Mouse (Mus musculus): ENCODE measurements at regions not wholly inside any gene's neighbourhood (a gene's known extent, or its start where the extent isn't known, plus 50 kb on each side); places are given as distances from the start of the nearest gene placed in this dataset.

GRCm38 (mm10) chr14:28657216-28657615 lies 152.7 kb downstream of the Wnt5a start:
- ATAC-seq (ENCODE audit: low FRiP score, low TSS enrichment) (no peak), DNase-seq (ENCODE audit: low spot score) (no peak)
- Histone ChIP-seq H3K9me3 (ENCODE audit: control insufficient read depth, low read length) (no peaks in the 10 kb centered on the region), H3K4me3 (ENCODE audit: low read depth, low read length) (no peak overlapping the region), H3K27me3 (ENCODE audit: control insufficient read depth, insufficient read depth, low read length) (no peaks in the 10 kb centered on the region), H3K27ac (replicated peaks) (no peak overlapping the region), H3K4me2 (replicated peaks; ENCODE audit: low read depth) (no peak overlapping the region), H3K9ac (ENCODE audit: low read length) (no peak overlapping the region), H3K4me1 (replicated peaks; ENCODE audit: control insufficient read depth, insufficient read depth) (no peaks in the 10 kb centered on the region), H3K36me3 (ENCODE audit: control insufficient read depth, insufficient read depth, low read length) (no peaks in the 10 kb centered on the region)
- no peak for TF ChIP-seq EP300 (optimal IDR thresholded peaks at IDR 0.05)
- no peak for TF ChIP-seq CTCF (IDR thresholded peaks at IDR 0.05; ENCODE audit: low read depth)
- 86% methylated on average over 8 of the region's 8 CpGs for WGBS

- H3K27me3 ChIP-seq (ENCODE audit: control insufficient read depth, insufficient read depth, low read length) = no peaks in the 10 kb centered on the region
- H3K4me1 ChIP-seq (replicated peaks; ENCODE audit: control insufficient read depth, insufficient read depth) = no peaks in the 10 kb centered on the region
- H3K36me3 ChIP-seq (ENCODE audit: control insufficient read depth, insufficient read depth, low read length) = no peaks in the 10 kb centered on the region
- H3K4me2 ChIP-seq (replicated peaks; ENCODE audit: low read depth) = no peak overlapping the region
- H3K9ac ChIP-seq (ENCODE audit: low read length) = no peak overlapping the region
- no peaks in the 10 kb centered on the region for H3K9me3 ChIP-seq (ENCODE audit: control insufficient read depth, low read length)
- DNase-seq (ENCODE audit: low spot score) (no peak), ATAC-seq (ENCODE audit: low FRiP score, low TSS enrichment) (no peak)
- no peak for TF ChIP-seq EP300 (optimal IDR thresholded peaks at IDR 0.05)
- no peak for TF ChIP-seq CTCF (IDR thresholded peaks at IDR 0.05; ENCODE audit: low read depth)
- WGBS = 83% methylated on average over 5 of the region's 5 CpGs
- H3K27ac ChIP-seq (replicated peaks) = no peak overlapping the region
- H3K4me3 ChIP-seq (ENCODE audit: low read depth, low read length) = no peak overlapping the region
Observed at GRCm38 (mm10) chr14:28660872-28661588, 156.5 kb downstream of the Wnt5a start.

- H3K4me3 ChIP-seq (ENCODE audit: low read depth, low read length) = no peak overlapping the region
- TF ChIP-seq EP300 (optimal IDR thresholded peaks at IDR 0.05) = no peak
- TF ChIP-seq CTCF (IDR thresholded peaks at IDR 0.05; ENCODE audit: low read depth) = no peak
- no peak overlapping the region for H3K27ac ChIP-seq (replicated peaks)
- H3K27me3 ChIP-seq (ENCODE audit: control insufficient read depth, insufficient read depth, low read length) = no peaks in the 10 kb centered on the region
- no peaks in the 10 kb centered on the region for H3K4me1 ChIP-seq (replicated peaks; ENCODE audit: control insufficient read depth, insufficient read depth)
- no peaks in the 10 kb centered on the region for H3K9me3 ChIP-seq (ENCODE audit: control insufficient read depth, low read length)
- WGBS = 92% methylated on average over 1 of the region's 1 CpGs
- DNase-seq (ENCODE audit: low spot score) (no peak), ATAC-seq (ENCODE audit: low FRiP score, low TSS enrichment) (no peak)
- no peak overlapping the region for H3K4me2 ChIP-seq (replicated peaks; ENCODE audit: low read depth)
- no peaks in the 10 kb centered on the region for H3K36me3 ChIP-seq (ENCODE audit: control insufficient read depth, insufficient read depth, low read length)
- H3K9ac ChIP-seq (ENCODE audit: low read length) = no peak overlapping the region
Observed at GRCm38 (mm10) chr14:28663316-28663715, 158.8 kb downstream of the Wnt5a start.

DNA sequence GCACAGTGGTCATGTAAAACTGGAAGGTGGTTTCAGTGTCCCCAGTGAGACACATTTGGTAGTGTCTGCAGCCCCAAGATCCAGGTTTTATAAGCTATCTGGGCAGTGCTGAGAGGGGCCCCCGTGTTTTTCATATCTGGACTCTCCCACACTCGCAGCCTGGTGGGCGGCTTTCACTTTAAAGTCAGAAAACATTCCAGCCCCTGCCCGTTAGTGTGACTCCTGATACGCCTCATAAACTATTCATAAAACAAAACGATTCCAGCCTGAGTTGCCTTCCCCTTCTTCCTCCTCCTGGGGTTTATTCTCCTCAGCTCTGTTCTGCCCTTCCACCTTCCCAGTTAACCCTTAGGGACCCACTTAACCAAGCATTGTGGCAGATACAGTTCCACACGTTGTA lies 159.6 kb downstream of the Wnt5a start:
- 33% methylated on average over 7 of the region's 7 CpGs for WGBS
- DNase-seq (ENCODE audit: low spot score) = no peak
- no peaks in the 10 kb centered on the region for H3K4me1 ChIP-seq (replicated peaks; ENCODE audit: control insufficient read depth, insufficient read depth)
- no peak overlapping the region for H3K4me2 ChIP-seq (replicated peaks; ENCODE audit: low read depth)
- H3K27ac ChIP-seq (replicated peaks) = no peak overlapping the region
- H3K36me3 ChIP-seq (ENCODE audit: control insufficient read depth, insufficient read depth, low read length) = no peaks in the 10 kb centered on the region
- TF ChIP-seq EP300 (optimal IDR thresholded peaks at IDR 0.05) (no peak), CTCF (IDR thresholded peaks at IDR 0.05; ENCODE audit: low read depth) (no peak)
- H3K9ac ChIP-seq (ENCODE audit: low read length) = no peak overlapping the region
- H3K9me3 ChIP-seq (ENCODE audit: control insufficient read depth, low read length) = no peaks in the 10 kb centered on the region
- H3K4me3 ChIP-seq (ENCODE audit: low read depth, low read length) = no peak overlapping the region
- no peaks in the 10 kb centered on the region for H3K27me3 ChIP-seq (ENCODE audit: control insufficient read depth, insufficient read depth, low read length)
- ATAC-seq (ENCODE audit: low FRiP score, low TSS enrichment) = no peak

- 24% methylated on average over 5 of the region's 5 CpGs for WGBS
- H3K4me2 ChIP-seq (replicated peaks; ENCODE audit: low read depth) = no peak overlapping the region
- H3K9ac ChIP-seq (ENCODE audit: low read length) = no peak overlapping the region
- DNase-seq (ENCODE audit: low spot score) (peak; percentile 34), ATAC-seq (ENCODE audit: low FRiP score, low TSS enrichment) (no peak)
- no peaks in the 10 kb centered on the region for H3K4me1 ChIP-seq (replicated peaks; ENCODE audit: control insufficient read depth, insufficient read depth)
- no peak overlapping the region for H3K27ac ChIP-seq (replicated peaks)
- no peak for TF ChIP-seq CTCF (IDR thresholded peaks at IDR 0.05; ENCODE audit: low read depth)
- TF ChIP-seq EP300 (optimal IDR thresholded peaks at IDR 0.05) = no peak
- no peaks in the 10 kb centered on the region for H3K27me3 ChIP-seq (ENCODE audit: control insufficient read depth, insufficient read depth, low read length)
- H3K4me3 ChIP-seq (ENCODE audit: low read depth, low read length) = no peak overlapping the region
- H3K36me3 ChIP-seq (ENCODE audit: control insufficient read depth, insufficient read depth, low read length) = no peaks in the 10 kb centered on the region
- H3K9me3 ChIP-seq (ENCODE audit: control insufficient read depth, low read length) = no peaks in the 10 kb centered on the region
Observed at GRCm38 (mm10) chr14:28675476-28675875, 170.9 kb downstream of the Wnt5a start.

GRCm38 (mm10) chr14:28699780-28700179 lies 195.2 kb downstream of the Wnt5a start:
- ATAC-seq (ENCODE audit: low FRiP score, low TSS enrichment) (no peak), DNase-seq (ENCODE audit: low spot score) (no peak)
- no peaks in the 10 kb centered on the region for H3K9me3 ChIP-seq (ENCODE audit: control insufficient read depth, low read length)
- H3K4me3 ChIP-seq (ENCODE audit: low read depth, low read length) = no peak overlapping the region
- whole genome bisulfite sequencing = 33% methylated on average over 2 of the region's 2 CpGs
- TF ChIP-seq CTCF (IDR thresholded peaks at IDR 0.05; ENCODE audit: low read depth) = no peak
- TF ChIP-seq EP300 (optimal IDR thresholded peaks at IDR 0.05) = no peak
- no peak overlapping the region for H3K9ac ChIP-seq (ENCODE audit: low read length)
- no peak overlapping the region for H3K27ac ChIP-seq (replicated peaks)
- no peak overlapping the region for H3K4me2 ChIP-seq (replicated peaks; ENCODE audit: low read depth)
- H3K27me3 ChIP-seq (ENCODE audit: control insufficient read depth, insufficient read depth, low read length) = no peaks in the 10 kb centered on the region
- no peaks in the 10 kb centered on the region for H3K4me1 ChIP-seq (replicated peaks; ENCODE audit: control insufficient read depth, insufficient read depth)
- no peaks in the 10 kb centered on the region for H3K36me3 ChIP-seq (ENCODE audit: control insufficient read depth, insufficient read depth, low read length)
